Mouse (Mus musculus) ES-Bruce4 (cell line): Measurements from ENCODE around the gene Magi2. TPM values are rescaled to one million over a fixed set of nuclear protein-coding genes. Genes with fewer than 3 reads are reported as not detected.

ENCODE experiments used
- H3K27ac ChIP-seq: 2 replicates; pipeline ENCODE4 v1.5.1; 2012; ENCODE audit warnings: low read length, inconsistent platforms; ENCODE audit not compliant: insufficient read depth
- H3K27me3 ChIP-seq: 2 replicates; pipeline ENCODE4 v1.6.1; 2012; ENCODE audit warnings: mild to moderate bottlenecking, low read length, inconsistent platforms; ENCODE audit not compliant: control insufficient read depth, poor library complexity, insufficient read depth, severe bottlenecking
- H3K36me3 ChIP-seq: 2 replicates; pipeline ENCODE4 v1.6.1; 2012; ENCODE audit warnings: inconsistent platforms, mild to moderate bottlenecking, low read length, moderate library complexity; ENCODE audit not compliant: control insufficient read depth, poor library complexity, insufficient read depth, severe bottlenecking
- H3K4me1 ChIP-seq: one replicate; pipeline ENCODE4 v1.8.1; 2011; ENCODE audit warnings: low read length; ENCODE audit not compliant: control insufficient read depth, insufficient read depth
- H3K4me3 ChIP-seq: 2 replicates; pipeline ENCODE4 v1.5.1; 2011; ENCODE audit warnings: low read depth, mild to moderate bottlenecking, low read length
- H3K9ac ChIP-seq: 2 replicates; pipeline ENCODE4 v1.6.1; 2012; ENCODE audit warnings: low read depth, mild to moderate bottlenecking, inconsistent platforms; ENCODE audit not compliant: poor library complexity, severe bottlenecking
- H3K9me3 ChIP-seq: replicated peaks from 2 replicates; pipeline ENCODE4 v1.6.1; 2012; ENCODE audit warnings: mild to moderate bottlenecking, low read length, inconsistent platforms; ENCODE audit not compliant: control insufficient read depth, poor library complexity, insufficient read depth, severe bottlenecking
- CTCF ChIP-seq: IDR thresholded peaks from one replicate; pipeline ENCODE4 v1.8.1; 2011; ENCODE audit warnings: low read depth, low read length
- EP300 ChIP-seq: IDR thresholded peaks from 2 replicates; pipeline ENCODE4 v1.6.1; 2011; ENCODE audit warnings: low read depth, low read length; ENCODE audit not compliant: insufficient read depth
- POLR2A ChIP-seq: IDR thresholded peaks from one replicate; pipeline ENCODE4 v1.8.1; 2011; ENCODE audit warnings: low read length; ENCODE audit not compliant: insufficient read depth
- polyA plus RNA-seq: library from polyadenylated mRNA; stranded (reverse); fragments of >200 nt; gene quantifications from 2 replicates; pipeline ENCODE4 v1.2.4, GENCODE M21; 2011; ENCODE audit warnings: low read depth; ENCODE audit not compliant: missing spikeins, insufficient read depth, insufficient read length

Gene Magi2
- polyA plus RNA-seq, 1 experiment: 1.8 TPM

GRCm38 (mm10) chr5:20671826-20672225 is 1445.0 kb downstream of the Magi2 start:
- Histone ChIP-seq H3K36me3 (no peaks in the 10 kb centered on the region), H3K4me3 (no peak overlapping the region), H3K4me1 (peaks cover 8% of the 10 kb centered on the region), H3K9ac (no peak overlapping the region), H3K27me3 (no peaks in the 10 kb centered on the region), H3K9me3 (no peaks in the 10 kb centered on the region), H3K27ac (no peak overlapping the region)
- TF ChIP-seq EP300 (no peak), POLR2A (no peak), CTCF (no peak)

- Histone ChIP-seq H3K27me3 (no peaks in the 10 kb centered on the region), H3K9ac (no peak overlapping the region), H3K36me3 (no peaks in the 10 kb centered on the region), H3K27ac (no peak overlapping the region), H3K9me3 (no peaks in the 10 kb centered on the region), H3K4me3 (no peak overlapping the region), H3K4me1 (peaks cover 8% of the 10 kb centered on the region)
- TF ChIP-seq EP300: no peak
- TF ChIP-seq CTCF: no peak
- no peak for TF ChIP-seq POLR2A
These were observed 1447.7 kb downstream of the Magi2 start for GRCm38 (mm10) chr5:20674523-20674922.

GRCm38 (mm10) chr5:20675163-20675665 is 1448.4 kb downstream of the Magi2 start:
- Histone ChIP-seq H3K4me3 (no peak overlapping the region), H3K4me1 (peaks cover 7% of the 10 kb centered on the region), H3K27me3 (no peaks in the 10 kb centered on the region), H3K9me3 (no peaks in the 10 kb centered on the region), H3K36me3 (no peaks in the 10 kb centered on the region), H3K9ac (no peak overlapping the region), H3K27ac (no peak overlapping the region)
- TF ChIP-seq POLR2A (no peak), CTCF (no peak), EP300 (no peak)

GRCm38 (mm10) chr5:20676193-20676871 is 1449.5 kb downstream of the Magi2 start:
- TF ChIP-seq CTCF (no peak), EP300 (0 out of 2 replicates have a peak, but pooled peaks have one; percentile 22), POLR2A (no peak)
- peak overlapping the region; percentile 89 for H3K27ac ChIP-seq

GRCm38 (mm10) chr5:20677246-20677645 is 1450.4 kb downstream of the Magi2 start:
- no peaks in the 10 kb centered on the region for H3K36me3 ChIP-seq
- no peak overlapping the region for H3K4me3 ChIP-seq
- TF ChIP-seq EP300: peak; percentile 72; the same call in 1 of the 2 replicates
- TF ChIP-seq CTCF: no peak
- no peak for TF ChIP-seq POLR2A
- peaks cover 7% of the 10 kb centered on the region for H3K4me1 ChIP-seq
- H3K9ac ChIP-seq: no peak overlapping the region
- H3K27me3 ChIP-seq: no peaks in the 10 kb centered on the region
- no peak overlapping the region for H3K27ac ChIP-seq
- no peaks in the 10 kb centered on the region for H3K9me3 ChIP-seq

More at GRCm38 (mm10) chr5:20676193-20676871, 1449.5 kb downstream of the Magi2 start:
- no peak overlapping the region for H3K4me3 ChIP-seq
- H3K9ac ChIP-seq: no peak overlapping the region
- H3K36me3 ChIP-seq: no peaks in the 10 kb centered on the region
- no peaks in the 10 kb centered on the region for H3K27me3 ChIP-seq
- H3K9me3 ChIP-seq: no peaks in the 10 kb centered on the region
- peaks cover 7% of the 10 kb centered on the region for H3K4me1 ChIP-seq

DNA sequence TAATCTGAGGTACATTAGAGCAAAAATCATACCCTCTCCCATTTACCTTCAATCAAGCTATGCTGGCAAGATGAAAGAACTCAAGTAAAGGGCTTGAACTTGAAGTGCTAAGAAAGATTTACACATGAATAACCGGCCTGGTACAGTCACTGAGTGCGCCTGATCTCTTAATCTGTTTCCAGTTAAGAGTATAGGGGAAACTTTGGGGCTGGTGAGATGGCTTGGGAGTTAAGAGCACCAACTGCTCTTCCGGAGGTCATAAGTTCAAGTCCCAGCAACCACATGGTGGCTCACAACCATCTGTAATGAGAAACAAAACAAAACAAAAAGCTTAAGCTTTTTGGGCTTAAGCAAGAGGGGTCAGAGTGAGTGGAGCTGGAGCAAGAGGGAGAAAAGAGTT is 1451.7 kb downstream of the Magi2 start:
- H3K4me3 ChIP-seq: no peak overlapping the region
- no peak overlapping the region for H3K9ac ChIP-seq
- H3K4me1 ChIP-seq: peaks cover 7% of the 10 kb centered on the region
- no peaks in the 10 kb centered on the region for H3K36me3 ChIP-seq
- H3K27ac ChIP-seq: no peak overlapping the region
- no peak for TF ChIP-seq CTCF
- TF ChIP-seq POLR2A: no peak
- TF ChIP-seq EP300: no peak
- H3K27me3 ChIP-seq: no peaks in the 10 kb centered on the region
- H3K9me3 ChIP-seq: no peaks in the 10 kb centered on the region
